27 mouse cellular contexts compared by ENCODE assay signal in genomic region chr10:79542171-79542570, GRCm38 (mm10). TPM values are rescaled to one million over a fixed set of nuclear protein-coding genes. Genes with fewer than 3 reads are reported as not detected.
A peak's percentile ranks its signal among the peaks of the same experiment; 100 is the strongest.
DNase-seq lines count a peak whose midpoint lies in the region; ATAC-seq and TF ChIP-seq lines count a peak whose summit lies in the region.
"Had no signal": no experiment of that assay in that cellular context is flagged by ENCODE, and none has a peak within 500 bp of the region (broad histone marks: within the 10 kb centered on the region; RNA-seq: fewer than 3 reads in every experiment).

No protein-coding gene starts in this region.

- TF ChIP-seq CTCF in intestine, postnatal 0 days (IDR thresholded peaks at IDR 0.05; ENCODE audit: low read depth): no peak

- 94% methylated on average over 11 of the region's 11 CpGs for WGBS in forebrain, embryonic 11.5 days
- 93% methylated on average over 11 of the region's 11 CpGs for WGBS in forebrain, embryonic 16.5 days
- 92% methylated on average over 11 of the region's 11 CpGs for WGBS in intestine, postnatal 0 days
- 97% methylated on average over 11 of the region's 11 CpGs for WGBS in intestine, embryonic 16.5 days
- 94% methylated on average over 11 of the region's 11 CpGs for WGBS in liver, embryonic 11.5 days
- WGBS in liver, embryonic 12.5 days (ENCODE audit: insufficient replicate concordance): 91% methylated on average over 11 of the region's 11 CpGs
- WGBS in embryonic facial prominence, embryonic 10.5 days: 96% methylated on average over 11 of the region's 11 CpGs

- H3K9ac ChIP-seq in forebrain, embryonic 11.5 days (ENCODE audit: low read length): no peak overlapping the region
- H3K9ac ChIP-seq in forebrain, embryonic 16.5 days (replicated peaks; ENCODE audit: low read depth, low read length): no peak overlapping the region
- H3K9ac ChIP-seq in intestine, postnatal 0 days (ENCODE audit: low read depth, low read length): no peak overlapping the region
- H3K9ac ChIP-seq in intestine, embryonic 16.5 days (ENCODE audit: low read depth, low read length): no peak overlapping the region
- no peak overlapping the region for H3K9ac ChIP-seq in liver, embryonic 11.5 days (ENCODE audit: low read depth, low read length)
- no peak overlapping the region for H3K9ac ChIP-seq in liver, embryonic 12.5 days
- H3K9ac ChIP-seq: embryonic facial prominence, embryonic 15.5 days; limb, embryonic 13.5 days; liver, embryonic 15.5 days had no signal

- peaks cover 25% of the 10 kb centered on the region for H3K36me3 ChIP-seq in forebrain, embryonic 11.5 days (ENCODE audit: control insufficient read depth, insufficient read depth, low read length)
- peaks cover 36% of the 10 kb centered on the region for H3K36me3 ChIP-seq in forebrain, embryonic 16.5 days (ENCODE audit: control insufficient read depth, insufficient read depth)
- H3K36me3 ChIP-seq in intestine, postnatal 0 days (ENCODE audit: control insufficient read depth, insufficient read depth): peaks cover 70% of the 10 kb centered on the region
- peaks cover 43% of the 10 kb centered on the region for H3K36me3 ChIP-seq in intestine, embryonic 16.5 days (ENCODE audit: control insufficient read depth, insufficient read depth, low read length)
- H3K36me3 ChIP-seq in liver, embryonic 11.5 days (ENCODE audit: control insufficient read depth, insufficient read depth, low read length): peaks cover 52% of the 10 kb centered on the region
- peaks cover 81% of the 10 kb centered on the region for H3K36me3 ChIP-seq in liver, embryonic 12.5 days
- H3K36me3 ChIP-seq in embryonic facial prominence, embryonic 10.5 days (replicated peaks): peaks cover 100% of the 10 kb centered on the region
- H3K36me3 ChIP-seq: G1E had no signal

- peak; percentile 46 for DNase-seq in forebrain, embryonic 11.5 days (ENCODE audit: low spot score)
- peak; percentile 28 for DNase-seq in liver, embryonic 11.5 days (ENCODE audit: low spot score)
- peak; percentile 3 for DNase-seq in embryonic facial prominence, embryonic 10.5 days (ENCODE audit: low spot score)
- DNase-seq: adrenal gland, adult 8-10 months; B cell, adult 2 months; cerebellum, adult 9-10 months; gastrocnemius, postnatal 36 days; layer of hippocampus, postnatal 36 days; midbrain, embryonic 14.5 days; right cerebral cortex, postnatal 25 days; thymus, adult 2 months had no signal

- H3K4me2 ChIP-seq in forebrain, embryonic 11.5 days (ENCODE audit: low read depth, low read length, severe bottlenecking): no peak overlapping the region
- no peak overlapping the region for H3K4me2 ChIP-seq in forebrain, embryonic 16.5 days (ENCODE audit: low read length)
- no peak overlapping the region for H3K4me2 ChIP-seq in intestine, postnatal 0 days (replicated peaks; ENCODE audit: low read depth)
- H3K4me2 ChIP-seq in intestine, embryonic 16.5 days (ENCODE audit: low read depth, low read length): no peak overlapping the region
- H3K4me2 ChIP-seq in liver, embryonic 11.5 days: no peak overlapping the region
- H3K4me2 ChIP-seq in liver, embryonic 12.5 days: no peak overlapping the region
- H3K4me2 ChIP-seq: embryonic facial prominence, embryonic 15.5 days; limb, embryonic 13.5 days; liver, embryonic 15.5 days had no signal

- H3K9me3 ChIP-seq in forebrain, embryonic 11.5 days (ENCODE audit: control insufficient read depth, low read length): no peaks in the 10 kb centered on the region
- H3K9me3 ChIP-seq in forebrain, embryonic 16.5 days (ENCODE audit: control insufficient read depth, low read length): no peaks in the 10 kb centered on the region
- no peaks in the 10 kb centered on the region for H3K9me3 ChIP-seq in intestine, postnatal 0 days (ENCODE audit: control insufficient read depth)
- H3K9me3 ChIP-seq in intestine, embryonic 16.5 days (ENCODE audit: control insufficient read depth, low read length): no peaks in the 10 kb centered on the region
- no peaks in the 10 kb centered on the region for H3K9me3 ChIP-seq in liver, embryonic 11.5 days (ENCODE audit: control insufficient read depth, low read length)
- H3K9me3 ChIP-seq in liver, embryonic 12.5 days (replicated peaks): no peaks in the 10 kb centered on the region
- no peaks in the 10 kb centered on the region for H3K9me3 ChIP-seq in embryonic facial prominence, embryonic 10.5 days
- H3K9me3 ChIP-seq: embryonic facial prominence, embryonic 15.5 days; G1E; limb, embryonic 13.5 days; liver, embryonic 15.5 days had no signal

- no peak overlapping the region for H3K27ac ChIP-seq in forebrain, embryonic 11.5 days (ENCODE audit: low read depth, low read length)
- no peak overlapping the region for H3K27ac ChIP-seq in forebrain, embryonic 16.5 days (ENCODE audit: low read length)
- peak overlapping the region; percentile 41; the same call in 1 of the 2 replicates for H3K27ac ChIP-seq in intestine, postnatal 0 days (ENCODE audit: low read depth, low read length)
- no peak overlapping the region for H3K27ac ChIP-seq in intestine, embryonic 16.5 days (ENCODE audit: low read length)
- H3K27ac ChIP-seq in liver, embryonic 11.5 days (ENCODE audit: low read depth, low read length): no peak overlapping the region
- H3K27ac ChIP-seq in liver, embryonic 12.5 days: no peak overlapping the region
- H3K27ac ChIP-seq in embryonic facial prominence, embryonic 10.5 days (replicated peaks): no peak overlapping the region
- H3K27ac ChIP-seq: embryonic facial prominence, embryonic 15.5 days; layer of hippocampus, adult 2 months; limb, embryonic 13.5 days; liver, embryonic 15.5 days had no signal

- no peaks in the 10 kb centered on the region for H3K27me3 ChIP-seq in forebrain, embryonic 11.5 days (ENCODE audit: control insufficient read depth, insufficient read depth, low read length)
- no peaks in the 10 kb centered on the region for H3K27me3 ChIP-seq in forebrain, embryonic 16.5 days (replicated peaks; ENCODE audit: control insufficient read depth, insufficient read depth, low read length)
- no peaks in the 10 kb centered on the region for H3K27me3 ChIP-seq in intestine, postnatal 0 days (replicated peaks; ENCODE audit: control insufficient read depth, insufficient read depth, low read length)
- H3K27me3 ChIP-seq in intestine, embryonic 16.5 days (replicated peaks; ENCODE audit: control insufficient read depth, insufficient read depth, low read length): no peaks in the 10 kb centered on the region
- no peaks in the 10 kb centered on the region for H3K27me3 ChIP-seq in liver, embryonic 11.5 days (replicated peaks; ENCODE audit: control insufficient read depth, insufficient read depth, low read length)
- H3K27me3 ChIP-seq in liver, embryonic 12.5 days (replicated peaks): no peaks in the 10 kb centered on the region
- H3K27me3 ChIP-seq in embryonic facial prominence, embryonic 10.5 days (replicated peaks; ENCODE audit: low read depth, poor library complexity, severe bottlenecking): no peaks in the 10 kb centered on the region
- H3K27me3 ChIP-seq: CH12.LX; embryonic facial prominence, embryonic 15.5 days; limb, embryonic 13.5 days; liver, embryonic 15.5 days; Patski had no signal

- H3K4me1 ChIP-seq in forebrain, embryonic 11.5 days (replicated peaks; ENCODE audit: control insufficient read depth, insufficient read depth, low read length): no peaks in the 10 kb centered on the region
- H3K4me1 ChIP-seq in forebrain, embryonic 16.5 days (replicated peaks; ENCODE audit: control insufficient read depth, insufficient read depth, low read length): no peaks in the 10 kb centered on the region
- H3K4me1 ChIP-seq in intestine, postnatal 0 days (replicated peaks; ENCODE audit: control insufficient read depth, insufficient read depth, low read length): no peaks in the 10 kb centered on the region
- H3K4me1 ChIP-seq in intestine, embryonic 16.5 days (ENCODE audit: control insufficient read depth, insufficient read depth, low read length): no peaks in the 10 kb centered on the region; the same call in 1 of the 2 replicates
- H3K4me1 ChIP-seq in liver, embryonic 11.5 days (replicated peaks; ENCODE audit: control insufficient read depth, insufficient read depth, low read length): no peaks in the 10 kb centered on the region
- no peaks in the 10 kb centered on the region for H3K4me1 ChIP-seq in liver, embryonic 12.5 days
- no peaks in the 10 kb centered on the region for H3K4me1 ChIP-seq in embryonic facial prominence, embryonic 10.5 days
- H3K4me1 ChIP-seq: embryonic facial prominence, embryonic 15.5 days; limb, embryonic 13.5 days had no signal

- no peak overlapping the region for H3K4me3 ChIP-seq in forebrain, embryonic 11.5 days (ENCODE audit: low read depth, low read length)
- no peak overlapping the region for H3K4me3 ChIP-seq in forebrain, embryonic 16.5 days (replicated peaks; ENCODE audit: low read length)
- no peak overlapping the region for H3K4me3 ChIP-seq in intestine, postnatal 0 days (ENCODE audit: low read depth, low read length)
- H3K4me3 ChIP-seq in intestine, embryonic 16.5 days (ENCODE audit: low read length): no peak overlapping the region
- no peak overlapping the region for H3K4me3 ChIP-seq in liver, embryonic 11.5 days (ENCODE audit: low read depth, low read length)
- H3K4me3 ChIP-seq in liver, embryonic 12.5 days: no peak overlapping the region
- H3K4me3 ChIP-seq in embryonic facial prominence, embryonic 10.5 days: no peak overlapping the region
- H3K4me3 ChIP-seq: embryonic facial prominence, embryonic 15.5 days; layer of hippocampus, adult 2 months; limb, embryonic 13.5 days; liver, embryonic 15.5 days had no signal

- ATAC-seq in forebrain, embryonic 11.5 days (replicated peaks; ENCODE audit: low FRiP score): no peak
- no peak for ATAC-seq in forebrain, embryonic 16.5 days
- no peak for ATAC-seq in intestine, postnatal 0 days
- ATAC-seq in intestine, embryonic 16.5 days: no peak; the same call in 1 of the 2 replicates
- no peak for ATAC-seq in liver, embryonic 11.5 days (replicated peaks; ENCODE audit: low FRiP score)
- no peak for ATAC-seq in liver, embryonic 12.5 days
- ATAC-seq: Patski had no signal

RNA-seq across cellular contexts. Expression of gene Plpp2, which starts 8.6 kb away (rescaled TPM):
- 14.2 and 15.6 TPM in 2 replicates for polyA plus RNA-seq in forebrain, embryonic 11.5 days (2014; fragmentation: Nextera tagmentation; extraction: Ambion mirVana)
- polyA plus RNA-seq in forebrain, embryonic 16.5 days (2015; fragmentation: Nextera tagmentation; extraction: Ambion mirVana): 9.0 and 11.6 TPM in 2 replicates
- 141 TPM in 2 replicates for polyA plus RNA-seq in intestine, postnatal 0 days (2015; fragmentation: Nextera tagmentation; extraction: Ambion mirVana)
- polyA plus RNA-seq in intestine, embryonic 16.5 days (2015; fragmentation: Nextera tagmentation; extraction: Ambion mirVana): 140 and 145 TPM in 2 replicates
- polyA plus RNA-seq in liver, embryonic 11.5 days (2014; fragmentation: Nextera tagmentation; extraction: Ambion mirVana): 27.1 and 30.1 TPM in 2 replicates
- polyA plus RNA-seq in liver, embryonic 12.5 days (2016; fragmentation: Nextera tagmentation; extraction: Ambion mirVana): 18.0 and 19.9 TPM in 2 replicates
- polyA plus RNA-seq in embryonic facial prominence, embryonic 10.5 days (2016; fragmentation: Nextera tagmentation; extraction: Ambion mirVana): 28.4 and 29.2 TPM in 2 replicates

RNA-seq across cellular contexts. Expression of gene Mier2, which starts 12.8 kb away (rescaled TPM):
- polyA plus RNA-seq in forebrain, embryonic 11.5 days (2014; fragmentation: Nextera tagmentation; extraction: Ambion mirVana): 64.4 and 67.7 TPM in 2 replicates
- polyA plus RNA-seq in forebrain, embryonic 16.5 days (2015; fragmentation: Nextera tagmentation; extraction: Ambion mirVana): 59.8 and 68.5 TPM in 2 replicates
- polyA plus RNA-seq in intestine, postnatal 0 days (2015; fragmentation: Nextera tagmentation; extraction: Ambion mirVana): 15.6 and 16.2 TPM in 2 replicates
- 36.7 and 38.4 TPM in 2 replicates for polyA plus RNA-seq in intestine, embryonic 16.5 days (2015; fragmentation: Nextera tagmentation; extraction: Ambion mirVana)
- polyA plus RNA-seq in liver, embryonic 11.5 days (2014; fragmentation: Nextera tagmentation; extraction: Ambion mirVana): 33.1 and 36.5 TPM in 2 replicates
- 20.1 and 20.5 TPM in 2 replicates for polyA plus RNA-seq in liver, embryonic 12.5 days (2016; fragmentation: Nextera tagmentation; extraction: Ambion mirVana)
- 76.4 and 77.3 TPM in 2 replicates for polyA plus RNA-seq in embryonic facial prominence, embryonic 10.5 days (2016; fragmentation: Nextera tagmentation; extraction: Ambion mirVana)

RNA-seq across cellular contexts. Expression of gene Theg, which starts 45.0 kb away (rescaled TPM):
- not detected in 2 replicates for polyA plus RNA-seq in forebrain, embryonic 11.5 days (2014; fragmentation: Nextera tagmentation; extraction: Ambion mirVana)
- not detected in 2 replicates for polyA plus RNA-seq in forebrain, embryonic 16.5 days (2015; fragmentation: Nextera tagmentation; extraction: Ambion mirVana)
- polyA plus RNA-seq in intestine, postnatal 0 days (2015; fragmentation: Nextera tagmentation; extraction: Ambion mirVana): not detected in 2 replicates
- not detected in 2 replicates for polyA plus RNA-seq in intestine, embryonic 16.5 days (2015; fragmentation: Nextera tagmentation; extraction: Ambion mirVana)
- polyA plus RNA-seq in liver, embryonic 11.5 days (2014; fragmentation: Nextera tagmentation; extraction: Ambion mirVana): not detected in 2 replicates
- polyA plus RNA-seq in liver, embryonic 12.5 days (2016; fragmentation: Nextera tagmentation; extraction: Ambion mirVana): not detected in 2 replicates
- polyA plus RNA-seq in embryonic facial prominence, embryonic 10.5 days (2016; fragmentation: Nextera tagmentation; extraction: Ambion mirVana): not detected in 2 replicates
- polyA plus RNA-seq: embryonic facial prominence, embryonic 15.5 days; G1E; heart, postnatal 0 days; hindbrain, embryonic 11.5 days; limb, embryonic 13.5 days; liver, embryonic 15.5 days; lung, embryonic 16.5 days; midbrain, embryonic 14.5 days; neural tube, embryonic 11.5 days; Patski; stomach, embryonic 14.5 days; thymus, adult 2 months had no signal
